8 mouse cellular contexts compared by ENCODE assay signal in the genomic region with DNA sequence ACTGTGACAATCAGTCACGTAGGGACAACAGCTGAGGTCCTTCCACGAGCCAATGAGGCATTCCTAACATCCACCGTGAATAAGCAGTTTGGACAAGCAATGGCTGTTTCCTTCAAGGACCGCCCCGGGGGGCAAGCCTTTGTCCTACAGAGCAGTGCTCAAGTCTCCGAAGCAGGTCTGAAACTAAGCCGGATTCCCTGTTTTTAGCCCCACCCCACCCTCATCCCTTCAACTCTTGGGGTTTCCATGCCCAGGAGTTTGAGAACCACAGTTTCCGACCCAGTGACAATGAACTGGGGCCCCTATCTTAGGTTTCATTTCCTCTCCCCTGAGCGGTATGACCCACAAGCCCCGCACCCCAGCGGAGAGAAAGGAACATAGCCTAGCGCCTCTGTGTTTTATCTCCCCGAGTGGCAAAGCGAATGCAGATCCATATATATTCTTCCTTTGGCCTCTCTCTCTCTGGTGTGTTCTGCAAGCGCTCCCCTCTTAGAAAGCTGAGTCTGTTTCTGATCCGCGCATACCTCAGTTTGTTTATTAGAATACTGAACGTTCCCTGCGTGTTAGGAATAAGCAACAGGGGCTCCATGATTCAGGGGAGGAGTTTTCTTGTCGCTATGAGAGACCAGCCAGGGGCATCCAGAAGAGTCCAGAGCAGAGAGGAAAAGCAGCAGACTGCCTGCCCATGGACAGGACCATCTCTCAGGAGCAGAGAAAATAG. TPM values are rescaled to one million over a fixed set of nuclear protein-coding genes. Genes with fewer than 3 reads are reported as not detected.
DNase-seq lines count a peak whose midpoint lies in the region; ATAC-seq and TF ChIP-seq lines count a peak whose summit lies in the region.

No protein-coding gene starts in this region.

- H3K4me1 ChIP-seq in testis, adult 2 months (ENCODE audit: control insufficient read depth, insufficient read depth, low read length): peaks cover 7% of the 10 kb centered on the region
- H3K4me1 ChIP-seq in heart, embryonic 10.5 days: peaks cover 23% of the 10 kb centered on the region
- peaks cover 10% of the 10 kb centered on the region for H3K4me1 ChIP-seq in limb, embryonic 12.5 days (replicated peaks)
- H3K4me1 ChIP-seq in midbrain, embryonic 11.5 days (ENCODE audit: control insufficient read depth, insufficient read depth, low read length): peaks cover 12% of the 10 kb centered on the region
- peaks cover 15% of the 10 kb centered on the region for H3K4me1 ChIP-seq in stomach, embryonic 14.5 days (ENCODE audit: control insufficient read depth, insufficient read depth, low read length)

- intact Hi-C loops in left cerebral cortex, postnatal 25 days (cut with DNase I): no loop called here

- H3K4me2 ChIP-seq in limb, embryonic 12.5 days: peak overlapping the region; percentile 36
- H3K4me2 ChIP-seq in midbrain, embryonic 11.5 days: peak overlapping the region; percentile 39; the same call in 1 of the 2 replicates
- peak overlapping the region; percentile 38 for H3K4me2 ChIP-seq in stomach, embryonic 14.5 days (replicated peaks; ENCODE audit: low read depth, low read length)

- H3K9ac ChIP-seq in limb, embryonic 12.5 days (replicated peaks): no peak overlapping the region
- peak overlapping the region; percentile 6 for H3K9ac ChIP-seq in midbrain, embryonic 11.5 days (ENCODE audit: low read length)
- H3K9ac ChIP-seq in stomach, embryonic 14.5 days (replicated peaks; ENCODE audit: low read depth, low read length): no peak overlapping the region; the same call in 1 of the 2 replicates

- no peak for TF ChIP-seq POLR2A in testis, adult 2 months (IDR thresholded peaks at IDR 0.05; ENCODE audit: control insufficient read depth, low read depth, low read length)

- peak overlapping the region; percentile 60 for H3K4me3 ChIP-seq in testis, adult 2 months (ENCODE audit: control insufficient read depth, low read depth, low read length)
- peak overlapping the region; percentile 46 for H3K4me3 ChIP-seq in heart, embryonic 10.5 days
- H3K4me3 ChIP-seq in limb, embryonic 12.5 days (replicated peaks): no peak overlapping the region
- H3K4me3 ChIP-seq in midbrain, embryonic 11.5 days (ENCODE audit: low read depth, low read length): peak overlapping the region; percentile 4; the same call in 1 of the 2 replicates
- H3K4me3 ChIP-seq in stomach, embryonic 14.5 days (ENCODE audit: low read depth, low read length): peak overlapping the region; percentile 6; the same call in 1 of the 2 replicates

- no peaks in the 10 kb centered on the region for H3K27me3 ChIP-seq in testis, adult 2 months (ENCODE audit: control insufficient read depth, insufficient read depth, low read length)
- H3K27me3 ChIP-seq in heart, embryonic 10.5 days (ENCODE audit: insufficient read depth, poor library complexity, severe bottlenecking): no peaks in the 10 kb centered on the region
- H3K27me3 ChIP-seq in limb, embryonic 12.5 days: no peaks in the 10 kb centered on the region
- no peaks in the 10 kb centered on the region for H3K27me3 ChIP-seq in midbrain, embryonic 11.5 days (ENCODE audit: control insufficient read depth, insufficient read depth, low read length)
- no peaks in the 10 kb centered on the region for H3K27me3 ChIP-seq in stomach, embryonic 14.5 days (ENCODE audit: control insufficient read depth, insufficient read depth, low read length)

- H3K36me3 ChIP-seq in testis, adult 2 months (ENCODE audit: control insufficient read depth, insufficient read depth, low read length): no peaks in the 10 kb centered on the region
- H3K36me3 ChIP-seq in heart, embryonic 10.5 days: peaks cover 17% of the 10 kb centered on the region; the same call in 1 of the 2 replicates
- H3K36me3 ChIP-seq in limb, embryonic 12.5 days: peaks cover 10% of the 10 kb centered on the region; the same call in 1 of the 2 replicates
- H3K36me3 ChIP-seq in midbrain, embryonic 11.5 days (ENCODE audit: control insufficient read depth, insufficient read depth, low read length): 0 out of 2 replicates have a peak, but pooled peaks cover 2% of the 10 kb centered on the region
- no peaks in the 10 kb centered on the region for H3K36me3 ChIP-seq in stomach, embryonic 14.5 days (ENCODE audit: control insufficient read depth, insufficient read depth, low read length)

- H3K9me3 ChIP-seq in heart, embryonic 10.5 days: no peaks in the 10 kb centered on the region
- H3K9me3 ChIP-seq in limb, embryonic 12.5 days: no peaks in the 10 kb centered on the region
- no peaks in the 10 kb centered on the region for H3K9me3 ChIP-seq in midbrain, embryonic 11.5 days (ENCODE audit: control insufficient read depth, low read length)
- no peaks in the 10 kb centered on the region for H3K9me3 ChIP-seq in stomach, embryonic 14.5 days (ENCODE audit: control insufficient read depth, low read depth, low read length)

- ATAC-seq in limb, embryonic 12.5 days (ENCODE audit: insufficient number of reproducible peaks, insufficient read depth, low FRiP score, low TSS enrichment, low read depth): no peak
- ATAC-seq in midbrain, embryonic 11.5 days (ENCODE audit: low FRiP score): peak; percentile 57
- no peak for ATAC-seq in stomach, embryonic 14.5 days (ENCODE audit: insufficient number of reproducible peaks, insufficient read depth, low FRiP score, low read depth)

- TF ChIP-seq CTCF in testis, adult 2 months (IDR thresholded peaks at IDR 0.05; ENCODE audit: control insufficient read depth, insufficient read depth, insufficient replicate concordance, low read depth, low read length): no peak

- 0 out of 2 replicates have a peak overlapping the region, but pooled peaks have one; percentile 43 for H3K27ac ChIP-seq in testis, adult 2 months (ENCODE audit: control insufficient read depth, insufficient read depth, low read depth, low read length)
- H3K27ac ChIP-seq in heart, embryonic 10.5 days: peak overlapping the region; percentile 71
- H3K27ac ChIP-seq in limb, embryonic 12.5 days: no peak overlapping the region
- H3K27ac ChIP-seq in midbrain, embryonic 11.5 days (ENCODE audit: low read depth, low read length): no peak overlapping the region
- H3K27ac ChIP-seq in stomach, embryonic 14.5 days (ENCODE audit: low read length): peak overlapping the region; percentile 4; the same call in 1 of the 2 replicates

- no peak for DNase-seq in testis, postnatal 10 days (ENCODE audit: low spot score)
- DNase-seq in heart, embryonic 10.5 days (ENCODE audit: low spot score): no peak
- DNase-seq in midbrain, embryonic 11.5 days (ENCODE audit: low spot score, missing footprints): peak; percentile 93
- no peak for DNase-seq in left cerebral cortex, postnatal 25 days (ENCODE audit: low spot score in 2 of 2)
- no peak for DNase-seq in urinary bladder, postnatal 25 days (ENCODE audit: low spot score)

- 21% methylated on average over 20 of the region's 20 CpGs for WGBS in heart, embryonic 10.5 days
- WGBS in limb, embryonic 12.5 days: 34% methylated on average over 20 of the region's 20 CpGs
- 11% methylated on average over 20 of the region's 20 CpGs for WGBS in midbrain, embryonic 11.5 days
- WGBS in stomach, embryonic 14.5 days: 20% methylated on average over 20 of the region's 20 CpGs

RNA-seq across cellular contexts. Expression of a gene that starts 0.8 kb away (rescaled TPM):
- 275 and 277 TPM in 2 replicates for polyA plus RNA-seq in testis, adult 2 months (2012; rRNA removed)
- polyA plus RNA-seq in heart, embryonic 10.5 days (2016; fragmentation: Nextera tagmentation; extraction: Ambion mirVana): 0.67 and 0.68 TPM in 2 replicates
- 0.25 and 0.65 TPM in 2 replicates for polyA plus RNA-seq in limb, embryonic 12.5 days (2016; fragmentation: Nextera tagmentation; extraction: Ambion mirVana)
- 0.57 and 0.78 TPM in 2 replicates for polyA plus RNA-seq in midbrain, embryonic 11.5 days (2014; fragmentation: Nextera tagmentation; extraction: Ambion mirVana)
- polyA plus RNA-seq in stomach, embryonic 14.5 days (2014; fragmentation: Nextera tagmentation; extraction: Ambion mirVana): 16.0 and 18.3 TPM in 2 replicates
- 1 to 10 TPM in 1 of 2 experiments, under 1 TPM in 1; 0.44 to 1.4 TPM for total RNA-seq in left cerebral cortex, postnatal 25 days (2021)

RNA-seq across cellular contexts. Expression of a gene that starts 16.8 kb away (rescaled TPM):
- 9.3 and 10.3 TPM in 2 replicates for polyA plus RNA-seq in testis, adult 2 months (2012; rRNA removed)
- 51.0 and 57.4 TPM in 2 replicates for polyA plus RNA-seq in heart, embryonic 10.5 days (2016; fragmentation: Nextera tagmentation; extraction: Ambion mirVana)
- 36.4 and 38.5 TPM in 2 replicates for polyA plus RNA-seq in limb, embryonic 12.5 days (2016; fragmentation: Nextera tagmentation; extraction: Ambion mirVana)
- polyA plus RNA-seq in midbrain, embryonic 11.5 days (2014; fragmentation: Nextera tagmentation; extraction: Ambion mirVana): 42.2 and 48.9 TPM in 2 replicates
- polyA plus RNA-seq in stomach, embryonic 14.5 days (2014; fragmentation: Nextera tagmentation; extraction: Ambion mirVana): 32.6 and 34.9 TPM in 2 replicates
- total RNA-seq in left cerebral cortex, postnatal 25 days (2021): 10 to 100 TPM; 20.3 to 21.5 TPM

Comparison
In these comparisons a context has a peak if more than half of its experiments do, and no peak if none do; other contexts are left out.
1. H3K27ac ChIP-seq: peak in testis, adult 2 months (single experiment), heart, embryonic 10.5 days (single experiment) and stomach, embryonic 14.5 days (single experiment); none in limb, embryonic 12.5 days (single experiment) and midbrain, embryonic 11.5 days (single experiment).
2. RNA of a gene that starts 0.8 kb away (polyA plus RNA-seq): 275 to 277 TPM in testis, adult 2 months; 16.0 to 18.3 TPM in stomach, embryonic 14.5 days, 0.57 to 0.78 TPM in midbrain, embryonic 11.5 days, 0.67 to 0.68 TPM in heart, embryonic 10.5 days and 0.25 to 0.65 TPM in limb, embryonic 12.5 days; every median in the first group is over 10 times any median in the second.
3. Peak in every context shown above with its lines, with median percentiles within 50 percentile points of each other: H3K4me2 ChIP-seq.